Mouse (Mus musculus): ENCODE data around the gene Hmga2. TPM values are rescaled to one million over a fixed set of nuclear protein-coding genes. Genes with fewer than 3 reads are reported as not detected.

The Hmga2 gene
- total RNA-seq, 1 experiment = 21.6 TPM

DNA sequence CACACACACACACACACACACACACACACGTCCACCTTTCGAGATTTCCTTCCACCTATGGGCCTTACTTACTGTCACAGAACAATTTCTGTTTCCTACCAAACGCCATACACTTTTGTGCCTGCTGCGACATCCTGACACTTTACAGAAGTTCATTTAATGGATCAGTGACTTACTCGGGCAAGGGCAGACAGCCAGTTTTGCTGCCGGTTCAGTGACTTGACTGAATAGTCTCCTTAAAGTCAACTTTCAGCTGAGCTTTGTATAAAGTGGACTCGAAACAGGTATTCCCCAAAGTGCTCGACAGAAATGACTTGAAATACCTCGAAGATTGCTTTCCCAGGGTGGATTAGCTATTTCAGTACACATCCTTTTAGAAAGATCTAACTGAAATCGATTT, 87.3 kb downstream of the Hmga2 start:
- Histone ChIP-seq H3K4me3 (ENCODE audit: insufficient read depth in 1 of 2, low read depth in 1 of 2, low read length in 2 of 2, poor library complexity in 1 of 2, severe bottlenecking in 1 of 2) (no peak overlapping the region), H3K9me3 (ENCODE audit: control insufficient read depth, insufficient read depth, low read depth, low read length) (no peaks in the 10 kb centered on the region), H3K27ac (ENCODE audit: insufficient read depth, low read depth, low read length, poor library complexity, severe bottlenecking) (no peak overlapping the region), H3K36me3 (ENCODE audit: control insufficient read depth, insufficient read depth, low read length, poor library complexity, severe bottlenecking) (no peaks in the 10 kb centered on the region), H3K4me1 (ENCODE audit: control insufficient read depth in 2 of 2, insufficient read depth in 2 of 2, low read length in 2 of 2, poor library complexity in 1 of 2) (0 out of 4 replicates have a peak, but pooled peaks cover 0 to 6% of the 10 kb centered on the region in 2 experiments), H3K9ac (ENCODE audit: insufficient read depth, low read depth, low read length, poor library complexity, severe bottlenecking) (no peak overlapping the region)
- in situ Hi-C loops (cut with MboI; ENCODE audit: low sequenced_read_pairs in 2 of 2, unreplicated experiment in 2 of 2) = no loop called here
- no peak for DNase-seq (ENCODE audit: low read depth, low spot score)
- TF ChIP-seq CHD2 (IDR thresholded peaks at IDR 0.05; ENCODE audit: low read depth, low read length) (no peak), ZNF384 (IDR thresholded peaks at IDR 0.05; ENCODE audit: low read depth, low read length) (no peak), HCFC1 (IDR thresholded peaks at IDR 0.05; ENCODE audit: borderline replicate concordance, insufficient read depth, low read length) (no peak), ZC3H11A (IDR thresholded peaks at IDR 0.05; ENCODE audit: borderline replicate concordance, low read depth, low read length) (no peak), MAFK (IDR thresholded peaks at IDR 0.05; ENCODE audit: insufficient read depth, low read depth, low read length) (no peak)

DNA sequence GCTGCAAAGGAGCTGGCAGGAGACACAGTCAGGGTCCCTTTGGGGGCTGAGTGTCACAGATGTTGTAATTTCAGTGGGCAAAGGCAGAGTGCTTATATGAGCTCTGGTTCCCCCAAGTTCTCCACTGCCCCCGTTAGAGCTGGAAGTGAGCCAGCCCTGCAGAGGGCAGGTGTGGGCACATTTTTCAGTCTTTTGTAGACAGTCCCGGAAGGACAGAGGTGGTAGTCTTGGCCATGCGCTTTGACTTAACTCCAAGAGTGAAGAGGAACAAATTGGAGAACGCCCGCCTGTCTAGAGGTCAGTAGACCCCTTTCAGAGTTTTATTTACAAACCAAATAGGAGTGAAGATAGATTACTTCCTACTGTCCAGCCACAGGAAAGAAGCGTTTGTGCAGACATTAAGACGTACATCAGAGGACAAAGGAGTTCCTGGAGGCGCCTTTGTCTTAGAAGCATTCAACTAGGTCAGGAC, 87.8 kb downstream of the Hmga2 start:
- in situ Hi-C loops (cut with MboI; ENCODE audit: low sequenced_read_pairs in 2 of 2, unreplicated experiment in 2 of 2) = no loop called here
- H3K27ac ChIP-seq (ENCODE audit: insufficient read depth, low read depth, low read length, poor library complexity, severe bottlenecking) = no peak overlapping the region
- no peak for DNase-seq (ENCODE audit: low read depth, low spot score)
- TF ChIP-seq HCFC1 (IDR thresholded peaks at IDR 0.05; ENCODE audit: borderline replicate concordance, insufficient read depth, low read length) (no peak), ZC3H11A (IDR thresholded peaks at IDR 0.05; ENCODE audit: borderline replicate concordance, low read depth, low read length) (no peak), MAFK (IDR thresholded peaks at IDR 0.05; ENCODE audit: insufficient read depth, low read depth, low read length) (no peak), CHD2 (IDR thresholded peaks at IDR 0.05; ENCODE audit: low read depth, low read length) (no peak), ZNF384 (IDR thresholded peaks at IDR 0.05; ENCODE audit: low read depth, low read length) (no peak)
- H3K36me3 ChIP-seq (ENCODE audit: control insufficient read depth, insufficient read depth, low read length, poor library complexity, severe bottlenecking) = no peaks in the 10 kb centered on the region
- 0 out of 4 replicates have a peak, but pooled peaks cover 0 to 6% of the 10 kb centered on the region in 2 experiments for H3K4me1 ChIP-seq (ENCODE audit: control insufficient read depth in 2 of 2, insufficient read depth in 2 of 2, low read length in 2 of 2, poor library complexity in 1 of 2)
- H3K4me3 ChIP-seq (ENCODE audit: insufficient read depth in 1 of 2, low read depth in 1 of 2, low read length in 2 of 2, poor library complexity in 1 of 2, severe bottlenecking in 1 of 2) = no peak overlapping the region
- no peaks in the 10 kb centered on the region for H3K9me3 ChIP-seq (ENCODE audit: control insufficient read depth, insufficient read depth, low read depth, low read length)
- no peak overlapping the region for H3K9ac ChIP-seq (ENCODE audit: insufficient read depth, low read depth, low read length, poor library complexity, severe bottlenecking)

DNA sequence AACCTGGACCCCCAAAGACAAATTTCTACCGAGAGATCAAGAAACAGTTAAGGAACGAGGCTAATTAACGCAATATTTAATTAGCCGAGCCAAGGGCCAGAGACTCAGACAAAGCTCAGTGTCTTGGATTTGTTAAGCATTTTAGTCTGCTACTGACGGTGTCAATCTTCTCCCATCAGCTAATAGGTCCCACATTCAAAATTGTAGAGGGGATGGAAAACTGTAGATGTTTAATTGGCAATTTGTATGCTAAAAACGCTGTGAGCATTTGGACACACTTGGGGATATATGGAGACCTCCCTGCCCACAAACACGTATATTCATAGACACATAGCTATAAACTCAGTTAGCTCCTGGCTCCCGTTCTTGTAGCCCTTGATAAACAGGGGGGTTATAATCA, 89.2 kb downstream of the Hmga2 start:
- in situ Hi-C loops (cut with MboI; ENCODE audit: low sequenced_read_pairs in 2 of 2, unreplicated experiment in 2 of 2) = no loop called here
- Histone ChIP-seq H3K27ac (ENCODE audit: insufficient read depth, low read depth, low read length, poor library complexity, severe bottlenecking) (no peak overlapping the region), H3K4me1 (ENCODE audit: control insufficient read depth in 2 of 2, insufficient read depth in 2 of 2, low read length in 2 of 2, poor library complexity in 1 of 2) (0 out of 4 replicates have a peak, but pooled peaks cover 0 to 6% of the 10 kb centered on the region in 2 experiments)

DNA sequence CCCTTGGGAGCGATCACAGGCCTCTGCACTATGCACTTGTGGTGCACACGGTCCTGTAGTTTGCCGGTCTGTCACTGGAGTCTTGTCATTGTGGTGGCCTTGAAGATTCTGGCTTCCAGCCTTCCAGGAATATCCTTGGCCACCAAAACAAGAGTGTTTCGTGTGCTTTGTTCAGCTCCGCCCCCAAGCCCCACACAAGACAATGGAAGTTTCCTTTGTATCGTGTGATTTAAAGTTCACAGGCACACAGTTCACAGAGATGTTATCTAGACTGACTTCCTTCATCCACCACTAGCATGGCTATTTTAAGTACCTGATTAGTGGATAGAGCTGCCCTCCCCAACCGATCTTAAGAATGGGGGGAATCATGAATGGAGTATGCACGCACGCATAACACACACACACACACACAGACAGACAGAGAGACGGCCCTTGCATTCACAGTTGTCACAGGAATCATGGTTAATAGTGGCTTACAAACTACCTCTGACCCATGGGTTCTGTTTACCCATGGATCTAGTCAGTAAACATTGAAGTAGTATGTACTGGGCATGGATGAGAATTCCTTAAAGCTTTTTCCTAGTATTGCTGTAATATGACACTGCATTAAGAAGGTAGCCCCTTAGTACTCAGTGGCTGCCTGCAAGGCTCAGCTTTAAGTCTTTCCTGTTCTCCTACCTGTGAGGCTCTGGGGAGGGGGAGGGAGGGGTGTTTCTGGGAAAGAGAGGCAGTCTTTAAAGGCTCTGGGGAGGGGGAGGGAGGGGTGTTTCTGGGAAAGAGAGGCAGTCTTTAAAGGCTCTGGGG, 91.3 kb downstream of the Hmga2 start:
- Histone ChIP-seq H3K9ac (ENCODE audit: insufficient read depth, low read depth, low read length, poor library complexity, severe bottlenecking) (no peak overlapping the region), H3K4me3 (ENCODE audit: insufficient read depth in 1 of 2, low read depth in 1 of 2, low read length in 2 of 2, poor library complexity in 1 of 2, severe bottlenecking in 1 of 2) (no peak overlapping the region), H3K27ac (ENCODE audit: insufficient read depth, low read depth, low read length, poor library complexity, severe bottlenecking) (no peak overlapping the region), H3K36me3 (ENCODE audit: control insufficient read depth, insufficient read depth, low read length, poor library complexity, severe bottlenecking) (no peaks in the 10 kb centered on the region), H3K4me1 (ENCODE audit: control insufficient read depth in 2 of 2, insufficient read depth in 2 of 2, low read length in 2 of 2, poor library complexity in 1 of 2) (0 out of 4 replicates have a peak, but pooled peaks cover 0 to 5% of the 10 kb centered on the region in 2 experiments), H3K9me3 (ENCODE audit: control insufficient read depth, insufficient read depth, low read depth, low read length) (no peaks in the 10 kb centered on the region)
- DNase-seq (ENCODE audit: low read depth, low spot score) = no peak
- in situ Hi-C loops (cut with MboI; ENCODE audit: low sequenced_read_pairs in 2 of 2, unreplicated experiment in 2 of 2) = no loop called here
- TF ChIP-seq ZNF384 (IDR thresholded peaks at IDR 0.05; ENCODE audit: low read depth, low read length) = no peak

More for the DNA sequence above, 89.2 kb downstream of the Hmga2 start:
- Histone ChIP-seq H3K36me3 (ENCODE audit: control insufficient read depth, insufficient read depth, low read length, poor library complexity, severe bottlenecking) (no peaks in the 10 kb centered on the region), H3K4me3 (ENCODE audit: insufficient read depth in 1 of 2, low read depth in 1 of 2, low read length in 2 of 2, poor library complexity in 1 of 2, severe bottlenecking in 1 of 2) (no peak overlapping the region), H3K9me3 (ENCODE audit: control insufficient read depth, insufficient read depth, low read depth, low read length) (no peaks in the 10 kb centered on the region), H3K9ac (ENCODE audit: insufficient read depth, low read depth, low read length, poor library complexity, severe bottlenecking) (no peak overlapping the region)
- no peak for DNase-seq (ENCODE audit: low read depth, low spot score)
- TF ChIP-seq ZNF384 (IDR thresholded peaks at IDR 0.05; ENCODE audit: low read depth, low read length) (no peak), MAFK (IDR thresholded peaks at IDR 0.05; ENCODE audit: insufficient read depth, low read depth, low read length) (no peak), HCFC1 (IDR thresholded peaks at IDR 0.05; ENCODE audit: borderline replicate concordance, insufficient read depth, low read length) (no peak), CHD2 (IDR thresholded peaks at IDR 0.05; ENCODE audit: low read depth, low read length) (no peak), ZC3H11A (IDR thresholded peaks at IDR 0.05; ENCODE audit: borderline replicate concordance, low read depth, low read length) (no peak)

Data from ES-E14 (cell line).